Mouse (Mus musculus) intestine, embryonic 14.5 days (tissue): ENCODE measurements around the gene Faf1. TPM values are rescaled to one million over a fixed set of nuclear protein-coding genes. Genes with fewer than 3 reads are reported as not detected.

Experiments used
- ATAC-seq: fragments of 200-750 bp; cut with Nextera tagmentation; replicated peaks from 2 replicates; pipeline ENCODE4 v1.8.0; 2017; ENCODE audit warnings: low read depth, moderate number of reproducible peaks, moderate TSS enrichment, moderate library complexity; ENCODE audit not compliant: low FRiP score, low TSS enrichment
- DNase-seq: peaks from one replicate; pipeline ENCODE4 v3.0.0-alpha.2; 2018; ENCODE audit warnings: low spot score
- H3K27ac ChIP-seq: fragments of 300-500 bp; sonication (generic); 2 replicates; pipeline ENCODE4 v1.5.1; 2014; ENCODE audit warnings: low read depth, mild to moderate bottlenecking, control low read depth
- H3K27me3 ChIP-seq: fragments of 300-500 bp; sonication (generic); replicated peaks from 2 replicates; pipeline ENCODE4 v1.6.1; 2014; ENCODE audit warnings: low read length, control low read depth; ENCODE audit not compliant: control insufficient read depth, insufficient read depth
- H3K36me3 ChIP-seq: fragments of 300-500 bp; sonication (generic); 2 replicates; pipeline ENCODE4 v1.6.1; 2014; ENCODE audit warnings: low read length, control low read depth; ENCODE audit not compliant: control insufficient read depth, insufficient read depth
- H3K4me1 ChIP-seq: fragments of 300-500 bp; sonication (generic); replicated peaks from 2 replicates; pipeline ENCODE4 v1.6.1; 2014; ENCODE audit warnings: low read length, control low read depth, mixed read lengths; ENCODE audit not compliant: control insufficient read depth, insufficient read depth
- H3K4me2 ChIP-seq: fragments of 300-500 bp; sonication (generic); 2 replicates; pipeline ENCODE4 v1.6.1; 2014; ENCODE audit warnings: low read length
- H3K4me3 ChIP-seq: fragments of 300-500 bp; sonication (generic); 2 replicates; pipeline ENCODE4 v1.5.1; 2014; ENCODE audit warnings: low read depth, low read length, control low read depth, mixed read lengths
- H3K9ac ChIP-seq: fragments of 300-500 bp; sonication (generic); 2 replicates; pipeline ENCODE4 v1.6.1; 2014; ENCODE audit warnings: mild to moderate bottlenecking, low read length
- H3K9me3 ChIP-seq: fragments of 300-500 bp; sonication (generic); 2 replicates; pipeline ENCODE4 v1.6.1; 2016; ENCODE audit warnings: low read length, control low read depth; ENCODE audit not compliant: control insufficient read depth
- WGBS: fragments of 180-500 bp; shearing (Covaris S2); extraction: QIAGEN DNeasy Blood & Tissue Kit; methylation state at CpG from one replicate; pipeline ENCODE4 v1.1.7; 2014; 5-methylcytosine and 5-hydroxymethylcytosine counted together
- polyA plus RNA-seq: library from polyadenylated mRNA; unstranded; fragments of >200 nt; fragmentation: Nextera tagmentation; extraction: Ambion mirVana; gene quantifications from 2 replicates; pipeline ENCODE4 v1.2.1, GENCODE M21; 2014

Faf1 gene
- polyA plus RNA-seq, 1 experiment from 2014 or later = 32.6 TPM

DNA sequence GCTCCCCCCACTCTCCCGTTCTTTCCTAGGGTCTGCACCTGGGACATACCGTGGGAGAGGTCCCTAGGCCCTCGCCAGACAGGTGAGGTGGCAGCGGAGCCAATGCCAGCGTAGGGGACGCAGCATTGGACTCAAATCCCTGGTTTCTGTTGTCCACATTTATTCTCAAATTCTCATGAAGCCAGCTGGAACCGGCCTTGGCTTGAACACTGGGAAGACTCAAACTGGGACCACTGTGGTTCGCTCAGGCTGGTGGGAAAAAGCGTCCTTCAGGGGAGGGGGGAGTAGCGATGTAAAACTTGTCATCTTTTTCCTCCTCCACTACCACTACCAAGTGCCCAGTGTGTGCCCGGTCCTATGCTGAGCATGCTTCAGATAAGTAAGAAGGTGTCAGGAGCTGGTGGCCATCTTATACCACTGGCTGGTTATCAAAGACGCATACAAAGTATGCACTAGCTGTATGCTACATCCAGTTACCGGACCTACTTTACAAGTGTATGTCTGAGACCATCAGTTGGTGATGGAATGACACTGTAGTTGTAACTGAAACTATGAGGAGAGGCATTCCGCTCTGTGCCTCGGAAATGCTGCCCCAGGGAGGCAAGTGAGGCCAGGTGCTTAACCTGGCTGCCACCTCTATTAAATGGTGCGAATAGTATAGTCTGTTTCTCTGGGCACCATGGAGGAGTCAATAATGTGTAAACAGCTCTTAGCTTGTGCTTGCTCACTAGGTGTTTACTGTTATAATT lies 309.2 kb downstream of the Faf1 start:
- ATAC-seq = no peak
- H3K36me3 ChIP-seq = no peaks in the 10 kb centered on the region
- H3K4me1 ChIP-seq = peaks cover 4% of the 10 kb centered on the region; the same call in 1 of the 2 replicates
- no peak overlapping the region for H3K27ac ChIP-seq
- H3K27me3 ChIP-seq = peaks cover 97% of the 10 kb centered on the region
- DNase-seq = peak; percentile 53
- no peak overlapping the region for H3K9ac ChIP-seq
- no peak overlapping the region for H3K4me3 ChIP-seq
- H3K9me3 ChIP-seq = no peaks in the 10 kb centered on the region
- no peak overlapping the region for H3K4me2 ChIP-seq
- WGBS = 6% methylated on average over 16 of the region's 16 CpGs

- H3K27me3 ChIP-seq = peaks cover 96% of the 10 kb centered on the region
- peaks cover 4% of the 10 kb centered on the region; the same call in 1 of the 2 replicates for H3K4me1 ChIP-seq
- ATAC-seq = no peak
- H3K27ac ChIP-seq = no peak overlapping the region
- WGBS = 5% methylated on average over 9 of the region's 9 CpGs
- no peak overlapping the region for H3K4me3 ChIP-seq
- DNase-seq = peak; percentile 57
- H3K36me3 ChIP-seq = no peaks in the 10 kb centered on the region
- no peak overlapping the region for H3K9ac ChIP-seq
- no peaks in the 10 kb centered on the region for H3K9me3 ChIP-seq
- no peak overlapping the region for H3K4me2 ChIP-seq
These were observed 309.9 kb downstream of the Faf1 start for GRCm38 (mm10) chr4:109986301-109986700.

DNA sequence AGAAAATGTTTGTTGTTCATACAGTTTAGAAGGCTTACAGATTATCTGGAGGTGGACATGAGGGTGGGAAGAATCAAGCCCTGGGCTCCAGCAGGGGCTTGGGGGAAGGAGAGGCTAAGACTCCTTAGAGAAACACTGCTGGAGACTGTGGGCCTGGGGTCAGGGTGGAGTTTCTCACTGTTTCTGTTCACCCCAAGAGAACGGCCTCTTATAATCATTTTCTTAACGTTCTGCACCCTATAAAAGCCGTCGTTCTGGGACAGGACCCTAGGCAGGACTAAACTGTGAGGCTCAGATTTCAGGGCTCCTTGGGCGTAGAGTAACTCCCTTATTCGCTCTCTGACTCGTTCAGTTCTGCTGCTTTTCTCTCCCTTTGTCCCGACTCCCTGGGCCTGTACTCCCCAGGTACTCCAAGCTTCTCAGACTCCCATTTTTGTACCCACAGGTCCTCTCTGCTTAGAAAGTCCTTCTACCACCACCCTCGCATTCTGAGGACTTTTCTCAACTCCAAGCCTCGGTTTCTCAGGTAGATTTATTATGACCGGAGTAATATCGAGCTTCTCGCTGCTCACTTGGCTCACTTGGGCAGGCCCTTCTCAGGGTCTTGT lies 310.5 kb downstream of the Faf1 start:
- Histone ChIP-seq H3K36me3 (no peaks in the 10 kb centered on the region), H3K4me1 (peaks cover 4% of the 10 kb centered on the region; the same call in 1 of the 2 replicates), H3K27ac (no peak overlapping the region), H3K9ac (no peak overlapping the region), H3K4me2 (no peak overlapping the region), H3K4me3 (no peak overlapping the region), H3K27me3 (peaks cover 94% of the 10 kb centered on the region), H3K9me3 (no peaks in the 10 kb centered on the region)
- ATAC-seq = no peak
- DNase-seq = peak; percentile 60
- 7% methylated on average over 13 of the region's 13 CpGs for WGBS

DNA sequence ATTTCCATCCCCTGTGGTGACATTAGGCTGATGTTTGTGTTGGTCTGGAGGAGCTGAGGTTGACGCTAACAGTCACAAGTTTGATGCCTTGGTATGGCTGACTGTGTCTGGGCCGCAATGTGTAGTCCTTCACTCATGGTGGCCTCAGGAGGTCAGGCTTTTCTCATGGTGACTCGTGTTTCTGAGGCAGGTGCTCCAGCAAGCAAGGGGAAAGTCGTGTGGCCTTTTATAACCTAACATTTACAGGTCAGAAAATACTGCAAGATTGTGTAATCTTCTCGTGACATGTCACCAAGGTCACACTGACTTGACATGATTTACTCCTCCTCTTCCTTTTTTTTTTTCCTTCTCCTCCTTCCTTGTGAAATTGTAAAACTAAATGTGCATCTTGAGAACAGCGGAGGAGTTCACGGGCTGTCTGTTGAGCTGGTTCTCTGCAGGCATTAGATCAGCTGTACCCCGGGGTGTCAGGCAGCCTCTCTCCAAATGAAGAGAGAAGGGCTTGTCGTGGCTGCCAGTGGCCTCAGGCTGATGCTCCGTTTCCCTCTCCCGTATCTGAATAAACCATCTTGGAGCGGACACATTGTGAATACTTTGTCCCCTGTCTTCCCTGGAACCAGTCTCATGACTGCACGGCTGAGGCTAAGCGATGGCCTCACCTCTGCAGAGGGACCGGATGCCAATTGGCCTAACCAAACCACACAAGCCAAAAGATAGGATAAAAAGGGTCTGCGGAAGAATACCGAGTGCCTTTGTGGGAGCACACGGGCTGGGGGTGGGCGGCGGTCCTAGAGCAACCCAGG lies 311.4 kb downstream of the Faf1 start:
- Histone ChIP-seq H3K9me3 (no peaks in the 10 kb centered on the region), H3K27ac (no peak overlapping the region), H3K4me3 (no peak overlapping the region), H3K36me3 (no peaks in the 10 kb centered on the region), H3K27me3 (peaks cover 94% of the 10 kb centered on the region), H3K4me2 (no peak overlapping the region), H3K9ac (no peak overlapping the region), H3K4me1 (no peaks in the 10 kb centered on the region)
- no peak for ATAC-seq
- WGBS = 2% methylated on average over 20 of the region's 20 CpGs
- DNase-seq = peak; percentile 57

GRCm38 (mm10) chr4:109988411-109988810 lies 312.0 kb downstream of the Faf1 start:
- Histone ChIP-seq H3K9me3 (no peaks in the 10 kb centered on the region), H3K9ac (no peak overlapping the region), H3K4me1 (no peaks in the 10 kb centered on the region), H3K27me3 (peaks cover 94% of the 10 kb centered on the region), H3K27ac (no peak overlapping the region), H3K4me2 (no peak overlapping the region), H3K4me3 (no peak overlapping the region), H3K36me3 (no peaks in the 10 kb centered on the region)
- DNase-seq (no peak), ATAC-seq (no peak)
- WGBS = 9% methylated on average over 5 of the region's 5 CpGs

GRCm38 (mm10) chr4:109989213-109989612 lies 312.8 kb downstream of the Faf1 start:
- Histone ChIP-seq H3K4me2 (no peak overlapping the region), H3K27me3 (peaks cover 89% of the 10 kb centered on the region), H3K36me3 (no peaks in the 10 kb centered on the region), H3K9ac (no peak overlapping the region), H3K9me3 (no peaks in the 10 kb centered on the region), H3K4me1 (no peaks in the 10 kb centered on the region), H3K4me3 (no peak overlapping the region), H3K27ac (no peak overlapping the region)
- DNase-seq = no peak
- no peak for ATAC-seq
- 40% methylated on average over 6 of the region's 6 CpGs for WGBS

DNA sequence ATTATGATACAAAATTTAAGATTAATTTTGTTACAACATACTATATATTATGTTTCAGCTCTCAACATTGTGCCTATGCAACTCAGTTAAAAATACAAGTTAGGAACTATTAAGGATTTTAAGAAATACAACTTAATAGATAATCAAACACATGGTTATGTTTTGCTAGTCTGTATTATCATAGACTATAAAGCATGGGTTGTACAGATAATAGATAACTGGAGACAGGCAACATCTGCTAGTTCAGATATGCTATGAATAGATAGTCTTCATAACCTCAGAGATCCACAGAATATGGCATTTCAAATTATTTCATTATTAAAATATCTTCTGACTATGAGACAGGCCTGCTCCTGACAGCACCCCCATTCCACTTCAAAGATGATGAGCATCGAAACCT lies 329.7 kb downstream of the Faf1 start:
- H3K4me3 ChIP-seq = no peak overlapping the region
- no peak overlapping the region for H3K9ac ChIP-seq
- H3K4me1 ChIP-seq = no peaks in the 10 kb centered on the region
- H3K27me3 ChIP-seq = no peaks in the 10 kb centered on the region
- no peaks in the 10 kb centered on the region for H3K9me3 ChIP-seq
- no peak for ATAC-seq
- H3K4me2 ChIP-seq = no peak overlapping the region
- DNase-seq = no peak
- H3K27ac ChIP-seq = no peak overlapping the region
- WGBS = 95% methylated on average over 1 of the region's 1 CpGs
- H3K36me3 ChIP-seq = no peaks in the 10 kb centered on the region
